Comparison of ENCODE assay signal across 7 mouse cellular contexts in the genomic region with DNA sequence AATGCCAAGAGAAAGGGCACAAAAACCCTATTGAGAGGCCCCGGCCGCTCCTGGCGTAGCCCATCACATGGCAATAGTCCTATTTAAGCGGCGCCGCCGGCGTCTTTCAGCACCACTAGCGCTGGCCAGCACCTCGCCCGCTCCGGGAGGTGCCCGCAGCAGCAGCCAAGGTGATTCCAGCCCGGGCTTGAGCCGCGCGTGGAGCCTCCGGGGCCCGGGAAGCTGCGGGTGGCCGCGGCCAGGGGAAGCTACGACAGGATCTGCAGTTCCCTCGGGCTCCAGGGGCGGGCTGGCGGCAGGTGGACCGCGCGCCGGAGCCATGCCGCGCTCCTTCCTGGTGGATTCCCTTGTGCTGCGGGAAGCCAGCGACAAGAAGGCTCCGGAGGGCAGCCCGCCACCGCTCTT. TPM values are rescaled to one million over a fixed set of nuclear protein-coding genes. Genes with fewer than 3 reads are reported as not detected.
A peak's percentile ranks its signal among the peaks of the same experiment; 100 is the strongest.
DNase-seq lines count a peak whose midpoint lies in the region; ATAC-seq lines count a peak whose summit lies in the region.

TSS of gene Gsx1 (plus strand) at position 126 of the 405 bp plus-strand sequence.

- H3K9me3 ChIP-seq in forebrain, embryonic 14.5 days (replicated peaks; ENCODE audit: control insufficient read depth, low read length), result no peaks in the 10 kb centered on the region; the same call in 1 of the 2 replicates
- peaks cover 1% of the 10 kb centered on the region for H3K9me3 ChIP-seq in hindbrain, embryonic 13.5 days

- peak within 1 kb of the TSS; percentile 43 for H3K9ac ChIP-seq in forebrain, embryonic 14.5 days (ENCODE audit: low read length)
- H3K9ac ChIP-seq in hindbrain, embryonic 13.5 days, result peak within 1 kb of the TSS; percentile 63; the same call in 1 of the 2 replicates

- H3K27ac ChIP-seq in forebrain, embryonic 14.5 days (ENCODE audit: low read depth, low read length), result no peak within 1 kb of the TSS
- H3K27ac ChIP-seq in hindbrain, embryonic 13.5 days, result peak within 1 kb of the TSS; percentile 44; the same call in 1 of the 2 replicates

- under 1% methylated on average over 34 of the region's 37 CpGs for WGBS in forebrain, embryonic 14.5 days
- under 1% methylated on average over 23 of the region's 37 CpGs for WGBS in hindbrain, embryonic 13.5 days

- peak; percentile 95 for DNase-seq in ZHBTc4 (ENCODE audit: low read depth, low spot score)
- DNase-seq in c-Kit-positive CD71-negative TER-119-negative erythroid progenitor cells, embryonic 14.5 days (ENCODE audit: low read depth), result peak; percentile 47
- DNase-seq in forebrain, embryonic 14.5 days (ENCODE audit: low spot score), result peak; percentile 83
- peak; percentile 44 to 48 for DNase-seq in layer of hippocampus, postnatal 36 days
- DNase-seq in lung, postnatal 36 days, result peak; percentile 50
- peak; percentile 87 for DNase-seq in retina, postnatal 1 day

- peak within 1 kb of the TSS; percentile 28 for H3K4me3 ChIP-seq in forebrain, embryonic 14.5 days (ENCODE audit: low read depth, low read length)
- peak within 1 kb of the TSS; percentile 42 for H3K4me3 ChIP-seq in hindbrain, embryonic 13.5 days

- no peaks in the 10 kb centered on the region for H3K36me3 ChIP-seq in forebrain, embryonic 14.5 days (ENCODE audit: control insufficient read depth, insufficient read depth, low read length)
- no peaks in the 10 kb centered on the region for H3K36me3 ChIP-seq in hindbrain, embryonic 13.5 days

- ATAC-seq in forebrain, embryonic 14.5 days, result peak; percentile 78; the same call in 1 of the 2 replicates
- ATAC-seq in hindbrain, embryonic 13.5 days (ENCODE audit: low FRiP score), result peak; percentile 61

- peaks cover 86% of the 10 kb centered on the region for H3K27me3 ChIP-seq in forebrain, embryonic 14.5 days (replicated peaks; ENCODE audit: control insufficient read depth, insufficient read depth, low read length)
- H3K27me3 ChIP-seq in hindbrain, embryonic 13.5 days, result peaks cover 96% of the 10 kb centered on the region

- peaks cover 17% of the 10 kb centered on the region for H3K4me1 ChIP-seq in forebrain, embryonic 14.5 days (ENCODE audit: control insufficient read depth, insufficient read depth, low read length)
- H3K4me1 ChIP-seq in hindbrain, embryonic 13.5 days (replicated peaks), result peaks cover 41% of the 10 kb centered on the region

- H3K4me2 ChIP-seq in forebrain, embryonic 14.5 days (ENCODE audit: low read length), result peak within 1 kb of the TSS; percentile 51
- peak within 1 kb of the TSS; percentile 57 for H3K4me2 ChIP-seq in hindbrain, embryonic 13.5 days

RNA-seq across cellular contexts. Expression of gene Gsx1, which starts in this region (rescaled TPM):
- 2.3 and 3.0 TPM in 2 replicates for polyA plus RNA-seq in forebrain, embryonic 14.5 days (2014; fragmentation: Nextera tagmentation; extraction: Ambion mirVana)
- 5.8 and 7.2 TPM in 2 replicates for polyA plus RNA-seq in hindbrain, embryonic 13.5 days (2015; fragmentation: Nextera tagmentation; extraction: Ambion mirVana)
- under 1 TPM; 0.56 to 0.57 TPM for total RNA-seq in layer of hippocampus, postnatal 36 days (2021)

Comparison
In these comparisons a context has a peak if more than half of its experiments do, and no peak if none do; other contexts are left out.
1. Peak in DNase-seq in layer of hippocampus, postnatal 36 days; RNA of the gene not detected or under 1 TPM.